Mouse (Mus musculus): ENCODE measurements around the gene Fam3c.

DNA sequence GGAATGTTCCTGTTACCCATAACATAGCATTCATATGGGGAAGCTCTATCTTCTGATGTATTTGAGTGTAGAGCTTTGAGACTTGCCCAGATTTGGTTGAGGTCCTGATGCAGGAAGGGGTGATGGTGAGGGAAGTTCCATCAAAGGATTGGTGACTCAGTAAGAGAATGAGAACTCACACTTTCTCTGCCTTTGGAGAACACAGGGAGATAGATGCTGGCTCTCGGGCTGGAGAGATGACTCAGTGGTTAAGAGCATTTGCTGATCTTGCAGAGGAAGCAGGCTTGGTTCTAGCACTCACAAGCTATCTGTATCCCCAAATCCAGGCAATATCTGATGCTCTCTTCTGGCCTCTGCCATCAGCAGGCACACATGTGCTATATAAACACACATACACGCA is 17.4 kb upstream of the Fam3c start:
- no peak for TF ChIP-seq CTCF (IDR thresholded peaks at IDR 0.05; ENCODE audit: low read depth)
- no peak for TF ChIP-seq EP300 (IDR thresholded peaks at IDR 0.05; ENCODE audit: low read depth)
